Mouse (Mus musculus): Measurements from ENCODE around the gene Emc8.

DNA sequence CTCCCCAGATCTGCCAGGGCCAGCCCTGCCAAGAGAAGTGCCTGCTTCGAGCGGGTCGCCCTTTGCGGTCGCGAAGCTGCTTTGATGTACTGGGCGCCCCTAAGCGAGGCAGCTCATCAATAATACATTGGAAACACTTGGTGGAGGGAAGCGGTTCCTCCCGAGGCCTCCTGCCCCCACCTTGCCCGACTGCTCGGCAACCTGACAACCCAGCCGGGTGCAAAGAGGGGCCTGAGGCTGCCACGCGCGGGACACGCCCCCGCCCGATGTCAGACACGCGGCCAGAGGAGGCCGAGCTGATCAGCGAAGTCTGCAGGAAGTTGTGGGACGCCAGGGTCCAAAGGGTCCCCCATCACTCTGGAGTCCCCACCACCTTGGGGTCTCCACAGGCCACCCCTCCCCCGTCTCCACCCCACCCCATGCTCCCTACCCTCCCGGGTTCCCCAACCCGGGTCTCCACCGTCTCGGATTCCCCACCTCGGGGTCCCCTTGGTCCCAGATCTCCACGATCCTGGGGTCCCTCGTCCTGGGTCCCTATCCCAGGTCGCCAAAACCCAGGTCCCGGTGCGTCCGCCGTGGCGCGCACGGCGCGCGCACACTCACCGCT, 34.6 kb downstream of the Emc8 start:
- TF ChIP-seq CTCF (IDR thresholded peaks at IDR 0.05; ENCODE audit: low read depth), result no peak
- TF ChIP-seq EP300 (IDR thresholded peaks at IDR 0.05; ENCODE audit: low read depth), result no peak

All from liver, embryonic 14.5 days (tissue).